Mouse (Mus musculus): ENCODE measurements around the gene Cacnb2. TPM values are rescaled to one million over a fixed set of nuclear protein-coding genes. Genes with fewer than 3 reads are reported as not detected.

Cacnb2 gene
- total RNA-seq, 4 experiments from 2014 or later: 53.2 to 64.7 (median 60.3) TPM

- no peak for DNase-seq (ENCODE audit: low spot score in 2 of 2)
These were observed 350.2 kb downstream of the Cacnb2 start for GRCm38 (mm10) chr2:14953090-14953489.

GRCm38 (mm10) chr2:14960963-14961488, 358.1 kb downstream of the Cacnb2 start:
- no peak for DNase-seq (ENCODE audit: low spot score in 2 of 2)

GRCm38 (mm10) chr2:14961493-14961892, 358.6 kb downstream of the Cacnb2 start:
- DNase-seq (ENCODE audit: low spot score in 2 of 2): no peak

- DNase-seq (ENCODE audit: low spot score in 2 of 2): no peak
These were observed 381.1 kb downstream of the Cacnb2 start for GRCm38 (mm10) chr2:14984029-14984428.

- DNase-seq (ENCODE audit: low spot score in 2 of 2): no peak
These were observed 385.6 kb downstream of the Cacnb2 start for GRCm38 (mm10) chr2:14988451-14988850.

- DNase-seq (ENCODE audit: low spot score in 2 of 2): no peak
These were observed 386.5 kb downstream of the Cacnb2 start for GRCm38 (mm10) chr2:14989350-14989749.

GRCm38 (mm10) chr2:14992531-14992930, 389.6 kb downstream of the Cacnb2 start:
- DNase-seq (ENCODE audit: low spot score in 2 of 2): no peak

GRCm38 (mm10) chr2:14996036-14996435, 393.1 kb downstream of the Cacnb2 start:
- DNase-seq (ENCODE audit: low spot score in 2 of 2): no peak

GRCm38 (mm10) chr2:14997836-14998235, 394.9 kb downstream of the Cacnb2 start:
- no peak for DNase-seq (ENCODE audit: low spot score in 2 of 2)

- DNase-seq (ENCODE audit: low spot score in 2 of 2): no peak
These were observed 404.6 kb downstream of the Cacnb2 start for GRCm38 (mm10) chr2:15007531-15007930.

GRCm38 (mm10) chr2:15008072-15008471, 405.2 kb downstream of the Cacnb2 start:
- DNase-seq (ENCODE audit: low spot score in 2 of 2): no peak

GRCm38 (mm10) chr2:15026817-15027216, 423.9 kb downstream of the Cacnb2 start:
- DNase-seq (ENCODE audit: low spot score in 2 of 2): no peak

GRCm38 (mm10) chr2:15027816-15028215, 424.9 kb downstream of the Cacnb2 start:
- DNase-seq (ENCODE audit: low spot score in 2 of 2): no peak

Other genes with a start within 250 kb of the Cacnb2 start
- 10 to 100 TPM; 30.7 to 34.9 (median 31.6) TPM for gene Slc39a12, start 214.8 kb upstream of the Cacnb2 start, total RNA-seq (2022)